ENCODE assay signal across 9 mouse cellular contexts in the genomic region with DNA sequence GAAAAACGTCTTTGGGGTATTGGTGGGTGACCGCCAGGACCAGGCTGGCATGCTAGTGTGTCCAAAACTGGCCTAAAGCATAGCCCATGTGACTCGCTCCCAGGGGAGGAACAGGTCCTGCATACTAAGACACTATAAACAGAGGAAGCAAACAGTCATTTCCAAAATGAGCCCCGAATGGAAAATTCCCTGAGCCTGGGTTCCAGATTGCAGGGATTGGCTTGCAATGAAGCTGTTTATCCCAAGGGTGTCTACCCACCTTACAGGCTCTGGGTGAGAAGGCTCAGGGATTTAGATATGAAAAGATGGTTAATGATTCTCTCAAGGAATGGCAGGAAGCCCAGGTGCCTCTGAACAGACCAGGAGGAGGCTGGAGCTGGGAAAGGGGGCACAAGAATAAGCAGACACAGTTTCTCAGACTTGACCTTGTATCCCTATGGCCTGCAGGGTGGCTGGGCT. TPM values are rescaled to one million over a fixed set of nuclear protein-coding genes. Genes with fewer than 3 reads are reported as not detected.
DNase-seq lines count a peak whose midpoint lies in the region; ATAC-seq and TF ChIP-seq lines count a peak whose summit lies in the region.
"Had no signal": no experiment of that assay in that cellular context is flagged by ENCODE, and none has a peak within 500 bp of the region (broad histone marks: within the 10 kb centered on the region; RNA-seq: fewer than 3 reads in every experiment).

No protein-coding gene starts in this region.

- H3K36me3 ChIP-seq in hindbrain, embryonic 15.5 days = no peaks in the 10 kb centered on the region
- no peaks in the 10 kb centered on the region for H3K36me3 ChIP-seq in hindbrain, embryonic 10.5 days
- no peaks in the 10 kb centered on the region for H3K36me3 ChIP-seq in kidney, embryonic 14.5 days (ENCODE audit: control insufficient read depth, insufficient read depth, low read length)
- H3K36me3 ChIP-seq: liver, embryonic 15.5 days had no signal

- no peak; the same call in 1 of the 2 replicates for ATAC-seq in hindbrain, embryonic 15.5 days (ENCODE audit: low FRiP score, low read depth)
- ATAC-seq in kidney, embryonic 14.5 days (ENCODE audit: low FRiP score, low TSS enrichment) = peak; percentile 53; the same call in 1 of the 2 replicates

- 56% methylated on average over 4 of the region's 4 CpGs for WGBS in hindbrain, embryonic 15.5 days
- 85% methylated on average over 4 of the region's 4 CpGs for WGBS in hindbrain, embryonic 10.5 days
- WGBS in kidney, embryonic 14.5 days = 45% methylated on average over 4 of the region's 4 CpGs

- H3K27ac ChIP-seq in hindbrain, embryonic 15.5 days (replicated peaks) = peak overlapping the region; percentile 32; the same call in 1 of the 2 replicates
- H3K27ac ChIP-seq in hindbrain, embryonic 10.5 days = no peak overlapping the region
- H3K27ac ChIP-seq in kidney, embryonic 14.5 days (ENCODE audit: low read depth, low read length) = no peak overlapping the region
- peak overlapping the region; percentile 33 for H3K27ac ChIP-seq in left cerebral cortex, adult 2 months
- H3K27ac ChIP-seq: liver, embryonic 15.5 days had no signal

- H3K9me3 ChIP-seq in hindbrain, embryonic 15.5 days = no peaks in the 10 kb centered on the region
- no peaks in the 10 kb centered on the region for H3K9me3 ChIP-seq in hindbrain, embryonic 10.5 days
- H3K9me3 ChIP-seq in kidney, embryonic 14.5 days (ENCODE audit: control insufficient read depth, low read length) = no peaks in the 10 kb centered on the region
- H3K9me3 ChIP-seq: liver, embryonic 15.5 days had no signal

- no peaks in the 10 kb centered on the region for H3K27me3 ChIP-seq in hindbrain, embryonic 15.5 days
- no peaks in the 10 kb centered on the region for H3K27me3 ChIP-seq in hindbrain, embryonic 10.5 days (ENCODE audit: insufficient read depth, poor library complexity, severe bottlenecking)
- no peaks in the 10 kb centered on the region for H3K27me3 ChIP-seq in kidney, embryonic 14.5 days (ENCODE audit: control insufficient read depth, insufficient read depth, low read length)
- H3K27me3 ChIP-seq: liver, embryonic 15.5 days had no signal

- TF ChIP-seq CTCF in left cerebral cortex, adult 2 months (IDR thresholded peaks at IDR 0.05) = no peak

- intact Hi-C loops in left cerebral cortex, adult 2 months (cut with DNase I) = loop anchor here (5.0 kb wide), 1 partner anchor 60 kb away; a partner anchor contains a TSS

- no peak for DNase-seq in hindbrain, embryonic 10.5 days (ENCODE audit: low spot score)
- peak; percentile 2 for DNase-seq in cerebellum, adult 8-10 months
- peak in 1 of 2 experiments; percentile 11 for DNase-seq in left cerebral cortex, adult 2 months (ENCODE audit: extremely low spot score in 1 of 2, low spot score in 2 of 2)
- no peak for DNase-seq in embryo, embryonic 10.5 days (ENCODE audit: low spot score)
- no peak for DNase-seq in T-cell, adult 2 months (ENCODE audit: low spot score)
- DNase-seq in heart, adult 9 months (ENCODE audit: low spot score in 2 of 2) = no peak

- no peak overlapping the region for H3K4me2 ChIP-seq in hindbrain, embryonic 15.5 days
- H3K4me2 ChIP-seq in kidney, embryonic 14.5 days (replicated peaks; ENCODE audit: low read depth, low read length) = no peak overlapping the region
- H3K4me2 ChIP-seq: liver, embryonic 15.5 days had no signal

- no peak overlapping the region for H3K9ac ChIP-seq in hindbrain, embryonic 15.5 days
- H3K9ac ChIP-seq in kidney, embryonic 14.5 days (ENCODE audit: low read depth, low read length) = no peak overlapping the region
- H3K9ac ChIP-seq: liver, embryonic 15.5 days had no signal

- H3K4me1 ChIP-seq in hindbrain, embryonic 15.5 days (replicated peaks) = peaks cover 16% of the 10 kb centered on the region
- H3K4me1 ChIP-seq in hindbrain, embryonic 10.5 days (replicated peaks) = 0 out of 2 replicates have a peak, but pooled peaks cover 3% of the 10 kb centered on the region
- H3K4me1 ChIP-seq in kidney, embryonic 14.5 days (ENCODE audit: control insufficient read depth, insufficient read depth, low read length) = peaks cover 17% of the 10 kb centered on the region
- H3K4me1 ChIP-seq: liver, embryonic 15.5 days had no signal

- no peak overlapping the region for H3K4me3 ChIP-seq in hindbrain, embryonic 15.5 days
- H3K4me3 ChIP-seq in hindbrain, embryonic 10.5 days = no peak overlapping the region
- no peak overlapping the region for H3K4me3 ChIP-seq in kidney, embryonic 14.5 days (ENCODE audit: low read length)
- H3K4me3 ChIP-seq in left cerebral cortex, adult 2 months = no peak overlapping the region
- H3K4me3 ChIP-seq: liver, embryonic 15.5 days had no signal

RNA-seq across cellular contexts. Expression of a gene that starts 58.2 kb away (rescaled TPM):
- 8.7 and 9.2 TPM in 2 replicates for polyA plus RNA-seq in hindbrain, embryonic 15.5 days (2015; fragmentation: Nextera tagmentation; extraction: Ambion mirVana)
- 21.9 and 24.2 TPM in 2 replicates for polyA plus RNA-seq in hindbrain, embryonic 10.5 days (2016; fragmentation: Nextera tagmentation; extraction: Ambion mirVana)
- polyA plus RNA-seq in kidney, embryonic 14.5 days (2014; fragmentation: Nextera tagmentation; extraction: Ambion mirVana) = 32.0 and 60.6 TPM in 2 replicates
- total RNA-seq in left cerebral cortex, adult 2 months (2021) = 10 to 100 TPM; 21.7 to 22.4 TPM

Comparison
In these comparisons a context has a peak if more than half of its experiments do, and no peak if none do; other contexts are left out.
1. H3K27ac ChIP-seq: peak in hindbrain, embryonic 15.5 days (single experiment) and left cerebral cortex, adult 2 months (single experiment); none in hindbrain, embryonic 10.5 days (single experiment) and kidney, embryonic 14.5 days (single experiment).